Mouse (Mus musculus) MEL (cell line): ENCODE data around the gene Cenpf. TPM values are rescaled to one million over a fixed set of nuclear protein-coding genes. Genes with fewer than 3 reads are reported as not detected.
A peak's percentile ranks its signal among the peaks of the same experiment; 100 is the strongest.

ENCODE experiments used
- DNase-seq: peaks from one replicate; pipeline ENCODE4 v3.0.0; 2011; ENCODE audit warnings: low read depth, low spot score
- H3K27ac ChIP-seq: 2 replicates; pipeline ENCODE4 v1.5.1; 2012; ENCODE audit warnings: low read depth, mild to moderate bottlenecking, control low read depth, low read length, moderate library complexity; ENCODE audit not compliant: control insufficient read depth
- H3K27me3 ChIP-seq, 2 experiments: fragments of 150-350 bp in 1 of 2; sonication (generic) in 1 of 2; 2 replicates each; pipeline ENCODE4 v1.6.1; 2012; ENCODE audit warnings: low read length in 2 of 2, mild to moderate bottlenecking in 2 of 2, improper control_type of control experiment in 1 of 2, moderate library complexity in 1 of 2; ENCODE audit not compliant: insufficient read depth in 2 of 2, control insufficient read depth in 1 of 2
- H3K36me3 ChIP-seq, 2 experiments: 2 replicates each; pipeline ENCODE4 v1.6.1; 2012 to 2014; ENCODE audit warnings: low read length in 2 of 2, improper control_type of control experiment in 1 of 2, inconsistent platforms in 1 of 2, mild to moderate bottlenecking in 1 of 2; ENCODE audit not compliant: insufficient read depth in 2 of 2, control insufficient read depth in 1 of 2
- H3K4me1 ChIP-seq, 2 experiments: fragments of 150-350 bp in 1 of 2; sonication (generic) in 1 of 2; 2 replicates each; pipeline ENCODE4 v1.6.1; 2012; ENCODE audit warnings: low read length in 2 of 2, improper control_type of control experiment in 1 of 2, mild to moderate bottlenecking in 1 of 2; ENCODE audit not compliant: insufficient read depth in 2 of 2, control insufficient read depth in 1 of 2
- H3K4me3 ChIP-seq, 2 experiments: fragments of 150-350 bp in 1 of 2; sonication (generic) in 1 of 2; 2 replicates each; pipeline ENCODE4 v1.5.1; 2012; ENCODE audit warnings: low read depth in 2 of 2, low read length in 2 of 2, mild to moderate bottlenecking in 2 of 2, moderate library complexity in 2 of 2, control low read depth in 1 of 2, improper control_type of control experiment in 1 of 2; ENCODE audit not compliant: control insufficient read depth in 1 of 2, insufficient read depth in 1 of 2
- H3K79me2 ChIP-seq: 2 replicates; pipeline ENCODE4 v1.6.1; 2012; ENCODE audit warnings: mild to moderate bottlenecking, low read length, moderate library complexity; ENCODE audit not compliant: control insufficient read depth, poor library complexity, insufficient read depth
- H3K9ac ChIP-seq: 2 replicates; pipeline ENCODE4 v1.6.1; 2012; ENCODE audit warnings: low read depth, mild to moderate bottlenecking, control low read depth, low read length, moderate library complexity; ENCODE audit not compliant: control insufficient read depth, poor library complexity, severe bottlenecking
- H3K9me3 ChIP-seq: fragments of 150-350 bp; sonication (generic); replicated peaks from 2 replicates; pipeline ENCODE4 v1.6.1; 2012; ENCODE audit warnings: mild to moderate bottlenecking, low read length, improper control_type of control experiment, moderate library complexity; ENCODE audit not compliant: insufficient read depth
- BHLHE40 ChIP-seq: IDR thresholded peaks from 2 replicates; pipeline ENCODE4 v1.6.1; 2012; ENCODE audit warnings: low read depth, mild to moderate bottlenecking, inconsistent platforms, low read length, improper control_type of control experiment, borderline replicate concordance
- CHD1 ChIP-seq: IDR thresholded peaks from 2 replicates; pipeline ENCODE4 v1.6.1; 2012; ENCODE audit warnings: low read depth, mild to moderate bottlenecking, inconsistent platforms, low read length, improper control_type of control experiment
- CTCF ChIP-seq, 3 experiments: IDR thresholded peaks in 2 of 3; conservative IDR thresholded peaks in 1 of 3; 2 replicates each; pipeline ENCODE4 v1.5.1; 2011 to 2012; ENCODE audit warnings: low read length in 3 of 3, low read depth in 2 of 3, mild to moderate bottlenecking in 2 of 3, improper control_type of control experiment in 1 of 3, inconsistent platforms in 1 of 3, mixed read lengths in 1 of 3, moderate library complexity in 1 of 3; ENCODE audit not compliant: control insufficient read depth in 1 of 3, insufficient read depth in 1 of 3, poor library complexity in 1 of 3, severe bottlenecking in 1 of 3
- E2F4 ChIP-seq: IDR thresholded peaks from 2 replicates; pipeline ENCODE4 v1.6.1; 2011; ENCODE audit warnings: low read depth, low read length, improper control_type of control experiment, borderline replicate concordance
- ELF1 ChIP-seq: IDR thresholded peaks from 2 replicates; pipeline ENCODE4 v1.6.1; 2014; ENCODE audit warnings: low read depth, mild to moderate bottlenecking, inconsistent platforms, low read length, improper control_type of control experiment, moderate library complexity
- EP300 ChIP-seq, 2 experiments: IDR thresholded peaks; 2 replicates each; pipeline ENCODE4 v1.6.1; 2011; ENCODE audit warnings: improper control_type of control experiment in 2 of 2, low read length in 2 of 2, low read depth in 1 of 2, mild to moderate bottlenecking in 1 of 2
- GABPA ChIP-seq: IDR thresholded peaks from 2 replicates; pipeline ENCODE4 v1.6.1; 2012; ENCODE audit warnings: low read depth, mild to moderate bottlenecking, inconsistent platforms, low read length, improper control_type of control experiment, moderate library complexity
- HCFC1 ChIP-seq: IDR thresholded peaks from 2 replicates; pipeline ENCODE4 v1.6.1; 2012; ENCODE audit warnings: low read depth, mild to moderate bottlenecking, inconsistent platforms, low read length, improper control_type of control experiment, moderate library complexity
- JUND ChIP-seq: IDR thresholded peaks from 2 replicates; pipeline ENCODE4 v1.6.1; 2011; ENCODE audit warnings: low read depth, mild to moderate bottlenecking, improper control_type of control experiment, low read length
- MAFK ChIP-seq: IDR thresholded peaks from 2 replicates; pipeline ENCODE4 v1.6.1; 2011; ENCODE audit warnings: low read depth, mild to moderate bottlenecking, low read length, improper control_type of control experiment, borderline replicate concordance
- MAX ChIP-seq: IDR thresholded peaks from 2 replicates; pipeline ENCODE4 v1.6.1; 2011; ENCODE audit warnings: low read length, improper control_type of control experiment
- MEF2A ChIP-seq: IDR thresholded peaks from 2 replicates; pipeline ENCODE4 v1.6.1; 2014; ENCODE audit warnings: low read depth, mild to moderate bottlenecking, inconsistent platforms, low read length, improper control_type of control experiment; ENCODE audit not compliant: poor library complexity, insufficient replicate concordance, severe bottlenecking; ENCODE audit errors: extremely low read depth
- MYB ChIP-seq: IDR thresholded peaks from 2 replicates; pipeline ENCODE4 v1.6.1; 2011; ENCODE audit warnings: mild to moderate bottlenecking, low read depth, low read length, improper control_type of control experiment
- MYC ChIP-seq: IDR thresholded peaks from 2 replicates; pipeline ENCODE4 v1.6.1; 2011; ENCODE audit warnings: low read depth, mild to moderate bottlenecking, low read length, improper control_type of control experiment, moderate library complexity
- POLR2A ChIP-seq, 2 experiments: IDR thresholded peaks; 2 replicates each; pipeline ENCODE4 v1.6.1; 2011 to 2012; ENCODE audit warnings: low read length in 2 of 2, mild to moderate bottlenecking in 2 of 2, control low read depth in 1 of 2, improper control_type of control experiment in 1 of 2, low read depth in 1 of 2, moderate library complexity in 1 of 2; ENCODE audit not compliant: control insufficient read depth in 1 of 2, insufficient read depth in 1 of 2, poor library complexity in 1 of 2
- POLR2AphosphoS5 ChIP-seq: IDR thresholded peaks from 2 replicates; pipeline ENCODE4 v1.6.1; 2012; ENCODE audit warnings: low read depth, borderline replicate concordance, mild to moderate bottlenecking, inconsistent platforms, low read length, moderate library complexity, mixed read lengths
- RAD21 ChIP-seq: IDR thresholded peaks from 2 replicates; pipeline ENCODE4 v1.6.1; 2011; ENCODE audit warnings: mild to moderate bottlenecking, low read depth, low read length, improper control_type of control experiment
- TBP ChIP-seq: IDR thresholded peaks from 2 replicates; pipeline ENCODE4 v1.8.0; 2011; ENCODE audit warnings: low read depth, low read length, improper control_type of control experiment
- UBTF ChIP-seq: IDR thresholded peaks from 2 replicates; pipeline ENCODE4 v1.6.1; 2012; ENCODE audit warnings: low read depth, mild to moderate bottlenecking, inconsistent platforms, low read length, improper control_type of control experiment, moderate library complexity, borderline replicate concordance; ENCODE audit not compliant: insufficient read depth
- USF2 ChIP-seq, 2 experiments: IDR thresholded peaks; 2 replicates each; pipeline ENCODE4 v1.6.1; 2011 to 2012; ENCODE audit warnings: improper control_type of control experiment in 2 of 2, low read length in 2 of 2, borderline replicate concordance in 1 of 2, inconsistent platforms in 1 of 2, low read depth in 1 of 2, mild to moderate bottlenecking in 1 of 2; ENCODE audit not compliant: insufficient read depth in 1 of 2
- ZC3H11A ChIP-seq: IDR thresholded peaks from 2 replicates; pipeline ENCODE4 v1.6.1; 2012; ENCODE audit warnings: low read depth, mild to moderate bottlenecking, inconsistent platforms, low read length, improper control_type of control experiment
- ZMIZ1 ChIP-seq: IDR thresholded peaks from 2 replicates; pipeline ENCODE4 v1.6.1; 2012; ENCODE audit warnings: low read depth, mild to moderate bottlenecking, inconsistent platforms, low read length, improper control_type of control experiment, moderate library complexity
- ZNF384 ChIP-seq: IDR thresholded peaks from 2 replicates; pipeline ENCODE4 v1.6.1; 2012; ENCODE audit warnings: low read depth, mild to moderate bottlenecking, inconsistent platforms, low read length, improper control_type of control experiment
- polyA plus RNA-seq, 2 experiments: library from polyadenylated mRNA; stranded (reverse) in 1 of 2; unstranded in 1 of 2; fragments of >175 nt in 1 of 2; fragments of >200 nt in 1 of 2; gene quantifications; 2 replicates each; pipeline versions ENCODE4 v1.2.1 to v1.2.4; 2012; ENCODE audit warnings: low replicate concordance in 2 of 2, low read depth in 1 of 2; ENCODE audit not compliant: insufficient read length in 2 of 2, insufficient read depth in 1 of 2, missing spikeins in 1 of 2
- total RNA-seq: library from RNA; depleted of rRNA; stranded (reverse); fragments of 300-350 nt; gene quantifications from 2 replicates; pipeline ENCODE4 v1.2.3, GENCODE M21; 2012

The Cenpf gene
- total and polyA plus RNA-seq, 3 experiments: 16.6 to 63.2 (median 34.5) TPM

DNA sequence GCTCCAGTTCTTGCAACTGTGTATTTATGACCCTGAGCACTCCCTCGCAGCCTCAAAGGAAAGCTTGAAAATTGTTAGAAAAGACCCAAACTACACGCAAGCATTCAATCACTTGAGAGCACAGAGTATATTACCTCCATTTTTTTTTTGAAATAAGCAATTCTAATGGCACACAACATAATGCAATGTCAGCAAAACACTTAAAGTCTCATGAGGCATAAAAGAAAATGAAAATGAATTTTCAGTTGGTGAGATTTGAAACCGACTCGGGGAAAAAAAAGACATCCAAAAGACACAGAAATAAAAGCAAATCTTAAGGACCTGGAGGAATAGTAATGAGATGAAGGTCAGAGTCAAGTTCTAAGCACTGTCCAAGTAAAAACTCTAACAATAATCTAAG is 11.9 kb downstream of the Cenpf start:
- Histone ChIP-seq H3K9ac (no peak overlapping the region), H3K27me3 (no peaks in the 10 kb centered on the region), H3K9me3 (no peaks in the 10 kb centered on the region), H3K36me3 (peaks cover 0 to 21% of the 10 kb centered on the region in 2 experiments; a peak in 2 of 4 replicates), H3K4me1 (no peaks in the 10 kb centered on the region), H3K27ac (no peak overlapping the region), H3K4me3 (no peak overlapping the region), H3K79me2 (no peaks in the 10 kb centered on the region; the same call in 1 of the 2 replicates)
- TF ChIP-seq MYB (no peak), MAFK (peak; percentile 81)
- DNase-seq: no peak

- no peak overlapping the region for H3K4me3 ChIP-seq
- H3K4me1 ChIP-seq: no peaks in the 10 kb centered on the region
- no peak overlapping the region for H3K9ac ChIP-seq
- H3K36me3 ChIP-seq: peaks cover 0 to 23% of the 10 kb centered on the region in 2 experiments; a peak in 2 of 4 replicates
- H3K79me2 ChIP-seq: no peaks in the 10 kb centered on the region; the same call in 1 of the 2 replicates
- peak; percentile 43 for DNase-seq
- no peak overlapping the region for H3K27ac ChIP-seq
- no peaks in the 10 kb centered on the region for H3K27me3 ChIP-seq
- TF ChIP-seq JUND: no peak
- TF ChIP-seq MYC: no peak
- no peak for TF ChIP-seq POLR2A (IDR thresholded peaks at IDR 0.05; ENCODE audit: control insufficient read depth in 1 of 2, insufficient read depth in 1 of 2, low read depth in 1 of 2, low read length in 2 of 2, poor library complexity in 1 of 2)
- TF ChIP-seq USF2 (IDR thresholded peaks at IDR 0.05; ENCODE audit: borderline replicate concordance in 1 of 2, insufficient read depth in 1 of 2, low read depth in 1 of 2, low read length in 2 of 2): no peak
- TF ChIP-seq RAD21: peak; percentile 1; the same call in 1 of the 2 replicates
- TF ChIP-seq CTCF (IDR thresholded peaks at IDR 0.05 in 2 of 3, conservative IDR thresholded peaks at IDR 0.05 in 1 of 3; ENCODE audit: control insufficient read depth in 1 of 3, insufficient read depth in 1 of 3, low read depth in 2 of 3, low read length in 3 of 3, poor library complexity in 1 of 3, severe bottlenecking in 1 of 3): peak in 2 of 3 experiments; percentile 44 to 46; a peak in 4 of 6 replicates
- TF ChIP-seq ZC3H11A: no peak
- TF ChIP-seq MAX: no peak
- TF ChIP-seq HCFC1: no peak
- no peak for TF ChIP-seq ZNF384
- H3K9me3 ChIP-seq: no peaks in the 10 kb centered on the region
Measured at GRCm38 (mm10) chr1:189675421-189675820, 12.5 kb downstream of the Cenpf start.

- TF ChIP-seq TBP (no peak), POLR2AphosphoS5 (no peak), E2F4 (no peak), ZNF384 (no peak), POLR2A (IDR thresholded peaks at IDR 0.05; ENCODE audit: control insufficient read depth in 1 of 2, insufficient read depth in 1 of 2, low read depth in 1 of 2, low read length in 2 of 2, poor library complexity in 1 of 2) (no peak), USF2 (IDR thresholded peaks at IDR 0.05; ENCODE audit: borderline replicate concordance in 1 of 2, insufficient read depth in 1 of 2, low read depth in 1 of 2, low read length in 2 of 2) (no peak), GABPA (no peak), ZMIZ1 (no peak), MAX (no peak), RAD21 (no peak), BHLHE40 (no peak), UBTF (no peak), ELF1 (no peak), EP300 (IDR thresholded peaks at IDR 0.05; ENCODE audit: low read depth in 1 of 2, low read length in 2 of 2) (no peak), MEF2A (no peak), MYC (no peak), CHD1 (no peak), MAFK (no peak)
- no peak for DNase-seq
- Histone ChIP-seq H3K27ac (no peak overlapping the region), H3K4me3 (no peak overlapping the region), H3K4me1 (no peaks in the 10 kb centered on the region), H3K9ac (no peak overlapping the region), H3K9me3 (no peaks in the 10 kb centered on the region), H3K79me2 (no peaks in the 10 kb centered on the region), H3K27me3 (no peaks in the 10 kb centered on the region), H3K36me3 (peaks cover 0 to 9% of the 10 kb centered on the region in 2 experiments; a peak in 2 of 4 replicates)
Measured at GRCm38 (mm10) chr1:189665966-189666365, 21.9 kb downstream of the Cenpf start.
